Comparison of ENCODE assay signal across 29 mouse cellular contexts in the genomic region with DNA sequence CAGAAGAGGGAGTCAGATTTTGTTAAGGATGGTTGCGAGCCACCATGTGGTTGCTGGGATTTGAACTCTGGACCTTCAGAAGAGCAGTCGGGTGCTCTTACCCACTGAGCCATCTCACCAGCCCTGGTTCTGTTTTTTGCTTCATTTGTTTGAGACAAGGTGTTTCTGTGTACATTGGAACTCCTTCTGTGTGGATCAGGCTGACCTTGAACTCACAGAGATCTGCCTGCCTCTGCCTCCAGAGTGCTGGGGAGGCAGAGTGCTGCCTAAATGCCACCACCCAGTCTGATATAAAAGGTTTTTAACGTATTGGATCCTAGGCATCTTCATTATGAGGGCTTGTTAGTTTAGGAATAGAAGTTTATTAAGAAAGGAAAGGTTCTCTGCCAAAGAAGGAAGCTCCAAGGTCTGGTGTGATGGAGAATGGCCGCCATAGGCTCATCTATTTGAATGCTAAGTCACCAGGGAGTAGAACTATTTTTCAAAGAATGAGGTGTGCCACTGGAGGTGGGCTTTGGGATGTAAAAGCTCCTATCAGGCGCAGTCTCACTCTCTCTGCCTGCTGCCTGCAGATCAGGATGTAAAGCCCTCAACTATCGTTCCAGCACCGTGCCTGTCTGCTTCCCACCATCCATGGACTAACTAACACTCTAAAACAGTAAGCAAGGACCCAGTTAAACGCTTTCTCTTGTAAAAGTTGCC. TPM values are rescaled to one million over a fixed set of nuclear protein-coding genes. Genes with fewer than 3 reads are reported as not detected.
DNase-seq lines count a peak whose midpoint lies in the region; TF ChIP-seq lines count a peak whose summit lies in the region.
"Had no signal": no experiment of that assay in that cellular context is flagged by ENCODE, and none has a peak within 500 bp of the region (broad histone marks: within the 10 kb centered on the region; RNA-seq: fewer than 3 reads in every experiment).

No protein-coding gene starts in this region.

- TF ChIP-seq RAD21 in MEL (IDR thresholded peaks at IDR 0.05; ENCODE audit: low read depth, low read length), result no peak

- 0 out of 4 replicates have a peak, but pooled peaks cover 0 to 3% of the 10 kb centered on the region in 2 experiments for H3K36me3 ChIP-seq in MEL (ENCODE audit: control insufficient read depth in 1 of 2, insufficient read depth in 2 of 2, low read length in 2 of 2)
- H3K36me3 ChIP-seq: embryonic facial prominence, embryonic 13.5 days; embryonic facial prominence, embryonic 15.5 days; forebrain, embryonic 15.5 days; G1E had no signal

- intact Hi-C loops in heart, postnatal 14 days (cut with DNase I), result no loop called here

- no peak overlapping the region for H3K4me3 ChIP-seq in MEL (ENCODE audit: control insufficient read depth in 1 of 2, insufficient read depth in 1 of 2, low read depth in 2 of 2, low read length in 2 of 2)
- H3K4me3 ChIP-seq: embryonic facial prominence, embryonic 13.5 days; embryonic facial prominence, embryonic 15.5 days; erythroblast, embryonic 14.5 days; forebrain, embryonic 13.5 days; forebrain, embryonic 15.5 days had no signal

- no peak overlapping the region for H3K9ac ChIP-seq in MEL (ENCODE audit: control insufficient read depth, low read depth, low read length, poor library complexity, severe bottlenecking)
- H3K9ac ChIP-seq: embryonic facial prominence, embryonic 13.5 days; embryonic facial prominence, embryonic 15.5 days; forebrain, embryonic 13.5 days; forebrain, embryonic 15.5 days; forebrain, postnatal 0 days had no signal

- TF ChIP-seq POLR2A in MEL (IDR thresholded peaks at IDR 0.05; ENCODE audit: control insufficient read depth in 1 of 2, insufficient read depth in 1 of 2, low read depth in 1 of 2, low read length in 2 of 2, poor library complexity in 1 of 2), result no peak

- TF ChIP-seq EP300 in MEL (IDR thresholded peaks at IDR 0.05; ENCODE audit: low read depth in 1 of 2, low read length in 2 of 2), result no peak

- H3K79me2 ChIP-seq in MEL (ENCODE audit: control insufficient read depth, insufficient read depth, low read length, poor library complexity), result no peaks in the 10 kb centered on the region

- peaks cover 2 to 6% of the 10 kb centered on the region in 2 experiments; a peak in 2 of 4 replicates for H3K4me1 ChIP-seq in MEL (ENCODE audit: control insufficient read depth in 1 of 2, insufficient read depth in 2 of 2, low read length in 2 of 2)

- TF ChIP-seq CTCF in MEL (IDR thresholded peaks at IDR 0.05 in 2 of 3, conservative IDR thresholded peaks at IDR 0.05 in 1 of 3; ENCODE audit: control insufficient read depth in 1 of 3, insufficient read depth in 1 of 3, low read depth in 2 of 3, low read length in 3 of 3, poor library complexity in 1 of 3, severe bottlenecking in 1 of 3), result no peak

- no peaks in the 10 kb centered on the region for H3K27me3 ChIP-seq in MEL (ENCODE audit: control insufficient read depth in 1 of 2, insufficient read depth in 2 of 2, low read length in 2 of 2)
- H3K27me3 ChIP-seq: embryonic facial prominence, embryonic 13.5 days; embryonic facial prominence, embryonic 15.5 days had no signal

- H3K9me3 ChIP-seq in MEL (replicated peaks; ENCODE audit: insufficient read depth, low read length), result no peaks in the 10 kb centered on the region
- H3K9me3 ChIP-seq: embryonic facial prominence, embryonic 13.5 days; embryonic facial prominence, embryonic 15.5 days; forebrain, embryonic 13.5 days; forebrain, embryonic 15.5 days; G1E had no signal

- DNase-seq in ES-CJ7 (ENCODE audit: low read depth, low spot score), result peak; percentile 90
- no peak for DNase-seq in MEL (ENCODE audit: low read depth, low spot score)
- DNase-seq in ZHBTc4 (ENCODE audit: low read depth, low spot score), result peak; percentile 86
- no peak for DNase-seq in heart, adult 18-20 months
- no peak for DNase-seq in lung, postnatal 36 days
- no peak for DNase-seq in heart, postnatal 14 days
- DNase-seq: adrenal gland, adult 2 months; adrenal gland, postnatal 10 days; adrenal gland, postnatal 25 days; cerebellum, adult 11 months; cerebellum, adult 18-20 months; cerebellum, adult 8-10 months; cerebellum, adult 9-11 months; cerebellum, postnatal 14 days; cerebellum, postnatal 36 days; embryo, embryonic 11 days; forebrain, postnatal 0 days had no signal

- no peak overlapping the region for H3K27ac ChIP-seq in MEL (ENCODE audit: control insufficient read depth, low read depth, low read length)
- H3K27ac ChIP-seq: embryonic facial prominence, embryonic 13.5 days; embryonic facial prominence, embryonic 15.5 days; forebrain, embryonic 13.5 days; forebrain, embryonic 15.5 days had no signal

TF ChIP-seq in MEL, 35 proteins besides CTCF, POLR2A, EP300 and RAD21:
- TF ChIP-seq TBP (IDR thresholded peaks at IDR 0.05; ENCODE audit: low read depth, low read length), result peak; percentile 68
- TF ChIP-seq MAX (IDR thresholded peaks at IDR 0.05; ENCODE audit: low read length), result no peak

RNA-seq across cellular contexts. Expression of a gene that starts 5.3 kb away (rescaled TPM):
- 22.2 and 25.6 TPM in 2 replicates for total RNA-seq in MEL (2012; rRNA removed)
- 10 to 100 TPM in 1 of 2 experiments, not detected in 1; 32.3 TPM for polyA plus RNA-seq in MEL (2012; ENCODE audit: insufficient read depth in 1 of 2, insufficient read length in 2 of 2, low read depth in 1 of 2, low replicate concordance in 2 of 2, missing spikeins in 1 of 2)
- 10 to 100 TPM; 27.2 to 38.1 TPM for total RNA-seq in heart, adult 18-20 months (2021)
- total RNA-seq in heart, postnatal 14 days (2021), result 10 to 100 TPM; 50.8 to 52.0 TPM

RNA-seq across cellular contexts. Expression of a gene that starts 8.1 kb away (rescaled TPM):
- total RNA-seq in MEL (2012; rRNA removed), result not detected in 2 replicates
- under 1 TPM in 1 of 2 experiments, not detected in 1; 0.11 TPM for polyA plus RNA-seq in MEL (2012; ENCODE audit: insufficient read depth in 1 of 2, insufficient read length in 2 of 2, low read depth in 1 of 2, low replicate concordance in 2 of 2, missing spikeins in 1 of 2)
- total RNA-seq in heart, adult 18-20 months (2021), result not detected
- not detected for total RNA-seq in heart, postnatal 14 days (2021)
- total RNA-seq: adrenal gland, adult 2 months; adrenal gland, postnatal 10 days; adrenal gland, postnatal 25 days; adrenal gland, postnatal 4 days; common myeloid progenitor, adult 5-6 weeks; forebrain, postnatal 0 days had no signal
- polyA plus RNA-seq: brain, embryonic 14.5 days; C2C12; embryonic facial prominence, embryonic 11.5 days; embryonic facial prominence, embryonic 13.5 days; embryonic facial prominence, embryonic 15.5 days; erythroblast, embryonic 14.5 days; forebrain, embryonic 11.5 days; forebrain, embryonic 13.5 days; forebrain, embryonic 15.5 days; forebrain, postnatal 0 days; G1E had no signal

RNA-seq across cellular contexts. Expression of a gene that starts 20.0 kb away (rescaled TPM):
- total RNA-seq in MEL (2012; rRNA removed), result 8.6 and 9.2 TPM in 2 replicates
- polyA plus RNA-seq in MEL (2012; ENCODE audit: insufficient read depth in 1 of 2, insufficient read length in 2 of 2, low read depth in 1 of 2, low replicate concordance in 2 of 2, missing spikeins in 1 of 2), result 10 to 100 TPM in 1 of 2 experiments, not detected in 1; 11.9 TPM
- 10 to 100 TPM in 1 of 2 experiments, 1 to 10 TPM in 1; 8.3 to 10.1 TPM for total RNA-seq in heart, adult 18-20 months (2021)
- 1 to 10 TPM; 7.4 to 7.8 TPM for total RNA-seq in heart, postnatal 14 days (2021)

RNA-seq across cellular contexts. Expression of a gene that starts 28.0 kb away (rescaled TPM):
- total RNA-seq in MEL (2012; rRNA removed), result 0.78 and 1.1 TPM in 2 replicates
- 1 to 10 TPM in 1 of 2 experiments, not detected in 1; 2.5 TPM for polyA plus RNA-seq in MEL (2012; ENCODE audit: insufficient read depth in 1 of 2, insufficient read length in 2 of 2, low read depth in 1 of 2, low replicate concordance in 2 of 2, missing spikeins in 1 of 2)
- total RNA-seq in heart, adult 18-20 months (2021), result under 1 TPM; 0.49 to 0.57 TPM
- total RNA-seq in heart, postnatal 14 days (2021), result 1 to 10 TPM; 1.0 to 1.3 TPM

RNA-seq across cellular contexts. Expression of a gene that starts 32.9 kb away (rescaled TPM):
- total RNA-seq in MEL (2012; rRNA removed), result 228 and 275 TPM in 2 replicates
- 100 to 1,000 TPM in 1 of 2 experiments, not detected in 1; 193 TPM for polyA plus RNA-seq in MEL (2012; ENCODE audit: insufficient read depth in 1 of 2, insufficient read length in 2 of 2, low read depth in 1 of 2, low replicate concordance in 2 of 2, missing spikeins in 1 of 2)
- 10 to 100 TPM; 72.5 to 92.1 TPM for total RNA-seq in heart, adult 18-20 months (2021)
- total RNA-seq in heart, postnatal 14 days (2021), result 10 to 100 TPM; 57.6 to 66.5 TPM

Comparison
In these comparisons a context has a peak if more than half of its experiments do, and no peak if none do; other contexts are left out.
1. DNase-seq: peak in ES-CJ7 (single experiment) and ZHBTc4 (single experiment); none in MEL (single experiment), heart, adult 18-20 months (0 of 2), lung, postnatal 36 days (single experiment) and heart, postnatal 14 days (0 of 2).